Mouse (Mus musculus) kidney, embryonic 14.5 days (tissue): ENCODE results near the gene Sun1. TPM values are rescaled to one million over a fixed set of nuclear protein-coding genes. Genes with fewer than 3 reads are reported as not detected.
A peak's percentile ranks its signal among the peaks of the same experiment; 100 is the strongest.

Experiments used
- ATAC-seq: fragments of 200-750 bp; cut with Nextera tagmentation; 2 replicates; pipeline ENCODE4 v1.8.0; 2017; ENCODE audit warnings: moderate number of reproducible peaks, mild to moderate bottlenecking, moderate TSS enrichment, moderate library complexity; ENCODE audit not compliant: low FRiP score, low TSS enrichment
- H3K27ac ChIP-seq: fragments of 300-500 bp; sonication (generic); 2 replicates; pipeline ENCODE4 v1.5.1; 2014; ENCODE audit warnings: low read depth, mild to moderate bottlenecking, low read length, moderate library complexity, mixed read lengths
- H3K27me3 ChIP-seq: fragments of 300-500 bp; sonication (generic); 2 replicates; pipeline ENCODE4 v1.6.1; 2014; ENCODE audit warnings: mild to moderate bottlenecking, low read length; ENCODE audit not compliant: control insufficient read depth, insufficient read depth
- H3K36me3 ChIP-seq: fragments of 300-500 bp; sonication (generic); 2 replicates; pipeline ENCODE4 v1.6.1; 2014; ENCODE audit warnings: low read length, mixed read lengths; ENCODE audit not compliant: control insufficient read depth, insufficient read depth
- H3K4me1 ChIP-seq: fragments of 300-500 bp; sonication (generic); 2 replicates; pipeline ENCODE4 v1.6.1; 2014; ENCODE audit warnings: low read length, mixed read lengths; ENCODE audit not compliant: control insufficient read depth, insufficient read depth
- H3K4me2 ChIP-seq: fragments of 300-500 bp; sonication (generic); replicated peaks from 2 replicates; pipeline ENCODE4 v1.6.1; 2014; ENCODE audit warnings: low read depth, mild to moderate bottlenecking, low read length
- H3K4me3 ChIP-seq: fragments of 300-500 bp; sonication (generic); 2 replicates; pipeline ENCODE4 v1.5.1; 2014; ENCODE audit warnings: mild to moderate bottlenecking, low read length
- H3K9ac ChIP-seq: fragments of 300-500 bp; sonication (generic); 2 replicates; pipeline ENCODE4 v1.6.1; 2014; ENCODE audit warnings: low read depth, mild to moderate bottlenecking, low read length, moderate library complexity
- H3K9me3 ChIP-seq: fragments of 300-500 bp; sonication (generic); 2 replicates; pipeline ENCODE4 v1.6.1; 2016; ENCODE audit warnings: low read length; ENCODE audit not compliant: control insufficient read depth
- WGBS: fragments of 180-500 bp; shearing (Covaris S2); extraction: QIAGEN DNeasy Blood & Tissue Kit; methylation state at CpG from one replicate; pipeline ENCODE4 v1.1.7; 2014; 5-methylcytosine and 5-hydroxymethylcytosine counted together
- polyA plus RNA-seq: library from polyadenylated mRNA; unstranded; fragments of >200 nt; fragmentation: Nextera tagmentation; extraction: Ambion mirVana; gene quantifications from 2 replicates; pipeline ENCODE4 v1.2.1, GENCODE M21; 2014

Gene Sun1
- polyA plus RNA-seq, 1 experiment from 2014 or later: 59.5 TPM

DNA sequence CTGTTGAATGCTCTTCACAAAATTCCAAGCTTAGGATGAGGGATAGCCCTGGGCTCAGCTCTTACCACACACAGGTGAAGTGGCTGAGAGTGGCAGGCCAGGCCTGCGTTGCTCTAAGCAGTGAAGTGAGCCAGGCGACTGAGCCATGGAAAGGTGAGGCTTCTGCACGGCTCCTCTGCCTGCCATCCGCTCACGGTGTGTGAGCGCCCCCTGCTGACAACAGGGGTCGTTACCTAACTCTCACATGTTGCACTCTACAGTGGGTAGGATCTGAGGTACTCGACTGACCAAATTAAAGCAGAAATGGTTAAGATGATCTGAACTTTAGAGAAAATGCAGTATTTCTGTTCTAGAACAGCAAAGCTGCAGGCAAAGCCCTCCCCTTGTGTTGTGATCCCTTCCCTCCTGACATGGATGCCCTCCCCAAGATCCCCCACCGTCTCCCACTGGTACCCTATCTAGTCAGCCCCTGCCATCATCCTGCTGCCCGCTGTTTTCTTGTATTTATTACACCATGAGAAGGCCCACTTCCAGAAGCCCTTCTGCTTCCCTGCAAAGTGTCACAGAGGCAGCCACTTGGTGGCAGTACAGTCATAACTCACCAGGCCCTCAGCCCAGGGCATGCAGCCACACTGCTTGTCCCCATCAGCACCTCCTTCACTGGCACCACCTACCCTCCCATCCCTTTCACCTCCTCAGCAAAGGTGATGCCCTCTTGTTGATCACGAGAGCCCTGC is 21.4 kb upstream of the Sun1 start:
- 29% methylated on average over 11 of the region's 11 CpGs for WGBS
- Histone ChIP-seq H3K9ac (no peak overlapping the region), H3K4me3 (no peak overlapping the region), H3K27me3 (no peaks in the 10 kb centered on the region), H3K4me2 (no peak overlapping the region), H3K4me1 (peaks cover 17% of the 10 kb centered on the region; the same call in 1 of the 2 replicates), H3K9me3 (no peaks in the 10 kb centered on the region), H3K36me3 (peaks cover 60% of the 10 kb centered on the region), H3K27ac (no peak overlapping the region)
- ATAC-seq: peak; percentile 50

DNA sequence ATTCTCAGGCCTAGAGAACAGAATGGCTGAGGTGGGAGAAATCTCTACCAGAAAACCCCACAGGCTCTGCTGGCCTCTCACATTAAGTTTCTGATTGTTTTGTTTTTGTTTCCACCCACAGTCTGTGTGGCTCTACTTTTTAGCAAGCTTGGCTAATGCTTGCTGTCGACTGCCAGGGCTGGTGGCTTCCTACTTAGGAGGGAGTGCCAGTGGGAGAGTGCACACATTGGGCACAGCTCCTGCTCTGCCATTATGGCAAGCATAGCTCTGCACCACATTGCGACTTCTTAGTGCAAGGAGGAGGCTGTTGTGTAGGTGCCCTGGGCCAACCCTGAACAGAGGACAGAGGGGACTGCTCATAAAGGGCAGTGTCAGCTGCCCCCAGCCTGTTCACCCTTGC is 17.3 kb upstream of the Sun1 start:
- ATAC-seq: no peak
- WGBS: 86% methylated on average over 2 of the region's 2 CpGs
- H3K4me3 ChIP-seq: no peak overlapping the region
- H3K4me1 ChIP-seq: no peaks in the 10 kb centered on the region
- H3K27ac ChIP-seq: no peak overlapping the region
- no peaks in the 10 kb centered on the region for H3K27me3 ChIP-seq
- H3K9me3 ChIP-seq: no peaks in the 10 kb centered on the region
- peaks cover 74% of the 10 kb centered on the region for H3K36me3 ChIP-seq
- no peak overlapping the region for H3K4me2 ChIP-seq
- no peak overlapping the region for H3K9ac ChIP-seq

DNA sequence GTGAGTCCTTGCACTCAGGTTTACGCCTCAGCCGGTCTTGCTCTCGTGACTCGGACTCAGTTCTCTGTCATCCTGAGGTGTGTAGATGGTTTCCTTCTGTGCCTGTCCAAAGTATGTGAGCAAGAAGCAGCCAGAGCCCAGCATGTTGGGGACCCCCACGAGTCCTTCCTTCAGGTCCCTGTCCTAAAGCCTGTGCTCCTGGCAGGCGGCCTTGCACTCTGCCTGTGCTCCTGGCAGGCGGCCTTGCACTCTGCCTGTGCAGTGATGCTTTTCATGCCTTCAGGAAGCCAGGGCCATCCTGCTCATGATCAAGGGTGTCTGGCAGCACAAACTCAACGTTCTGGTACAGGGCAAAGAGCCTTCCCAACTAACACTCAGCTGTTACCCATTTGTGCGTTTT is 16.8 kb upstream of the Sun1 start:
- Histone ChIP-seq H3K36me3 (peaks cover 70% of the 10 kb centered on the region), H3K9ac (no peak overlapping the region), H3K4me2 (no peak overlapping the region), H3K4me1 (no peaks in the 10 kb centered on the region), H3K4me3 (no peak overlapping the region), H3K9me3 (no peaks in the 10 kb centered on the region), H3K27ac (no peak overlapping the region), H3K27me3 (no peaks in the 10 kb centered on the region)
- 90% methylated on average over 9 of the region's 9 CpGs for WGBS
- no peak for ATAC-seq

DNA sequence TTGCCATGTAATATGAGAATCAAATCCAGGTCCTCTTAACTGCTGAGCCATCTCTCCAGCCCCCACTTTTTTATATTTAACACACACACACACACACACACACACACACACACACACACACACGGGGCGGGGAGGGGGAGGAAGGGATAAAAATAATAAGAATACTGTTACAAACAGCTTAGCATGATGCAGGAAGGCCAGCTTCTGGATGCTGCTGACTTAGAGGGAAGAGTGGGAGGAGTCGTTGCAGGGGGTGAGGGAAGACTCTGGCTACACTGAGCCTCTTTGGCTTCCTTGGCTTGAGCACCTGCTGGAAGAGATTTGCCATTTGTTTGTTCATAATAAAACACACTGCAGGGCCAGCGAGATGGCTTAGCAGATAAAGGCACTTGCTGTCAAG is 15.5 kb upstream of the Sun1 start:
- Histone ChIP-seq H3K27me3 (no peaks in the 10 kb centered on the region), H3K4me1 (no peaks in the 10 kb centered on the region), H3K9me3 (no peaks in the 10 kb centered on the region), H3K27ac (no peak overlapping the region), H3K36me3 (peaks cover 67% of the 10 kb centered on the region), H3K9ac (no peak overlapping the region), H3K4me2 (no peak overlapping the region), H3K4me3 (no peak overlapping the region)
- WGBS: 64% methylated on average over 4 of the region's 4 CpGs
- no peak for ATAC-seq

DNA sequence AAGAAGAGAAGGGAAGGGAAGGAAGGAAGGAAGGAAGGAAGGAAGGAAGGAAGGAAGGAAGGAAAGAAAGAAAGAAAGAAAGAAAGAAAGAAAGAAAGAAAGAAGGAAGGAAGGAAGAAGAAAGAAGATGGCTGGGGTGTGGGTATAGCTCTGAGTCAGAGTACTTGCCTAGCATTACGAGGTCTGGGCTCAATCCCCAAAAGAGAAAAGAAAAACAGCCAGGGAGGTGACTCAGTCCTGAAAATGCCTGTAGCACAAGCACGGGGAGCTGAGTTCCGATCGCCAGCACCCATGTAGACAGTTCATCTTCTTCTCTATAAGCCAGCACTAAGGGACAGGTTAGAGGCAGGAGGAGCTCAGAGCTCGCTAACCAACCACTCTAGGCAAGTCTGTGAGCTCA is 10.7 kb upstream of the Sun1 start:
- Histone ChIP-seq H3K9me3 (no peaks in the 10 kb centered on the region), H3K27me3 (no peaks in the 10 kb centered on the region), H3K27ac (no peak overlapping the region), H3K36me3 (peaks cover 23% of the 10 kb centered on the region), H3K4me3 (no peak overlapping the region), H3K4me2 (no peak overlapping the region), H3K9ac (no peak overlapping the region), H3K4me1 (no peaks in the 10 kb centered on the region)
- over 99% methylated on average over 5 of the region's 5 CpGs for WGBS
- no peak for ATAC-seq

DNA sequence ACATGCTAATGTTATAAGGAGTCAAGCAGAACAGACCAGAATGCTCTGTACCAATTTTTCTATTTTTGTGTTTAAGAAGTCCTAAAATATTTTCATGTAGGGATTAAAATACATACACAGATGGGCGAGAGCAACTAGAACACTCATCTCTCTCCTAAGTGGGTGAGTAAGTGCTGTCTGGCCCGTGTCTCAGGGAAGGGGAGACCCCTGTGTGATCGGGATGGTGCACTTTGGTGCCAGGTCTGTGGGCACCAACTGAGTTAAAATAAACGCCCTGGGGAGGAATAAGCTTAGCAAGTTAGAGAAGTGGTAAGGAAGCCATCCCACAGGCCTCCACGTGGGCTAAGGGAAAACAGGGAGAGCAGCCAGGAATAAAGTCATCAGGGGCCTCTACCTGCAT is 9.5 kb upstream of the Sun1 start:
- 78% methylated on average over 5 of the region's 5 CpGs for WGBS
- H3K27ac ChIP-seq: no peak overlapping the region
- H3K4me3 ChIP-seq: no peak overlapping the region
- no peaks in the 10 kb centered on the region for H3K27me3 ChIP-seq
- no peak overlapping the region for H3K9ac ChIP-seq
- ATAC-seq: no peak
- H3K36me3 ChIP-seq: peaks cover 15% of the 10 kb centered on the region; the same call in 1 of the 2 replicates
- no peaks in the 10 kb centered on the region for H3K4me1 ChIP-seq
- no peaks in the 10 kb centered on the region for H3K9me3 ChIP-seq
- no peak overlapping the region for H3K4me2 ChIP-seq

DNA sequence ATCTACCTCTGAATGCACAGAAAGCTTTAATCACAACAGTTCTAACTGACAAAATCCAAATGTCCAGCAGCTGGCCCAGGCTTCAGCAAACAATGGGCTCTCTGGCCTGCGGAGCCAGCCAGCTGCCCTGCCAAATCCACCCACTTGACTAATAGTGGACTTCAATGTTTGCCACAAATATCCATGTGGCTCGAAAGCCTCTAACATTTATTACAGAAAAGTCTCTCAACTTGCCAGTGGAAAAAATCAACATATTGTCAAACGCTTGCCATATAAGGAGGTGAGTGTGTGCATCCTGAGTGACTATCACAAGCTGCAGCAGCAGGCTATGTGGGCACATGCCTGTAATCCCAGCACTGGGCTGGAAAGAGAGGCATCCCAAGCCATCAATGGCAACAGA is 1.7 kb upstream of the Sun1 start:
- peaks cover 19% of the 10 kb centered on the region for H3K4me1 ChIP-seq
- no peaks in the 10 kb centered on the region for H3K36me3 ChIP-seq
- H3K9me3 ChIP-seq: no peaks in the 10 kb centered on the region
- 90% methylated on average over 3 of the region's 3 CpGs for WGBS
- H3K27ac ChIP-seq: no peak overlapping the region
- no peak overlapping the region for H3K9ac ChIP-seq
- no peak overlapping the region for H3K4me3 ChIP-seq
- no peak for ATAC-seq
- no peak overlapping the region for H3K4me2 ChIP-seq
- no peaks in the 10 kb centered on the region for H3K27me3 ChIP-seq

DNA sequence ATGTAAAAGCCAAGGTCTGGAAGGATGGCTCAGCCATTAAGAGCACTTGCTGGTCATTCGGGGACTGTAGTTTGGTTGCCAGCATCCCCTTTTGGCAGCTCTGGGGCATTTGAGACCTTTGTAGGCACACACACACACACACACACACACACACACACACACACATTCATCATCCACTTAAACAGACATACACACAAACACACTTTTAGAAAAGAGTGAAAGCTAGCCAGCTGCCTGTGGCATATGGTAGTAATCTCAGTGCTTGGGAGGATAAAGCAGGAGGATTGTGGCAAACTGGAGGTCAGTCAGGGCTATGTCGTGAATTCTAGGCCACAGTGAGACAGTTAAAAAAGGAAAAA is 822 bp upstream of the Sun1 start:
- WGBS: 49% methylated on average over 2 of the region's 2 CpGs
- Histone ChIP-seq H3K9me3 (no peaks in the 10 kb centered on the region), H3K27me3 (no peaks in the 10 kb centered on the region), H3K4me2 (peak overlapping the region; percentile 78), H3K9ac (peak overlapping the region; percentile 64; the same call in 1 of the 2 replicates), H3K27ac (peak overlapping the region; percentile 67; the same call in 1 of the 2 replicates), H3K36me3 (no peaks in the 10 kb centered on the region), H3K4me3 (peak overlapping the region; percentile 64), H3K4me1 (peaks cover 19% of the 10 kb centered on the region)
- no peak for ATAC-seq

DNA sequence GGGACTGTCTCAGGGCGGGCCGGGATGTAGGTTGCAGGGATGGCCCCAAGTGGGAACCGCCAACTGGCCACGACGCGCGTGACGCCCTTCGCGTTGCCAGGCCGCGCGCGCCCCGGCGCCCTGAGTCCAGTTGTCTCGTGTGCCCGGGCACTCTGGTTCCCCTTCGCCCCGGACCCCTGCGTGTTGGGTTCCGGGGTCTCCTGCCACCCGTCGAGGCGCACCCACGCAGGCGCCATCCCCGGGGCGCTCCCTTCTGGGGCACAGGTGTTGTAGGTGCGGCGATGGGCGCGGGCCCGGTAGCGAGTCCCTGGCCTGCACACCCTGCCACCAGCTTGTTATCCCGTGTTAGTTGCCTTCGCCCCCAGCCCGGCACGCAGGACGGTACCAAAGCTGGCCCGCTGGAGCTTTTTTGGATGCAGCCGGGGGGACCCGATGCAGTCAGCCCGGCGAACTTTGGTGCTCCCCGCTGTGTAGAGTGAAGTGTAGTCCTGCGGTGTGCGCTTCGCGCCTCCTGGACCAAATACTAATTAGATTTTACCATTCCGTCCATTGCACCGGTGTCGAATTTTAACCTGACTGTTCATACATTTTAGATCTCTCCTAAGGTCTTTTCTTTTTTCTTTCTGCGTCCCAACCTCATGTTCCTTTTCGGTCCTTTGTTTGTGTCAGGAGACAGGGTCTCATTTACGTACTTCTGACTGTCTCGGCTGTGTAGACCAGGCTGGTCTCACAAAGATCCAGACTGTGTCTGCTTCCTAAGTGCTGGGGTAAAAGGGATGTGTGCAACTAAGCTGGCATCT is 533 bp downstream of the Sun1 start:
- Histone ChIP-seq H3K27ac (no peak overlapping the region), H3K4me3 (peak overlapping the region; percentile 64), H3K27me3 (no peaks in the 10 kb centered on the region), H3K4me1 (peaks cover 19% of the 10 kb centered on the region), H3K9ac (peak overlapping the region; percentile 82), H3K36me3 (no peaks in the 10 kb centered on the region), H3K9me3 (no peaks in the 10 kb centered on the region), H3K4me2 (peak overlapping the region; percentile 59)
- WGBS: 1% methylated on average over 57 of the region's 57 CpGs
- ATAC-seq: peak; percentile 13; the same call in 1 of the 2 replicates
